Mouse (Mus musculus) kidney, postnatal 14 days (tissue): ENCODE data around the gene Neb.

ENCODE experiments used
- DNase-seq: peaks from one replicate; pipeline ENCODE4 v3.0.0; 2022; ENCODE audit warnings: mixed read lengths

Gene Neb

GRCm38 (mm10) chr2:52372480-52372879 is 5.8 kb downstream of the Neb start:
- peak; percentile 17 for DNase-seq

- DNase-seq, result no peak
Measured at GRCm38 (mm10) chr2:52372080-52372479, 6.2 kb downstream of the Neb start.

GRCm38 (mm10) chr2:52371066-52371465 is 7.2 kb downstream of the Neb start:
- peak; percentile 21 for DNase-seq

GRCm38 (mm10) chr2:52369622-52370021 is 8.7 kb downstream of the Neb start:
- DNase-seq, result no peak

GRCm38 (mm10) chr2:52367665-52368064 is 10.6 kb downstream of the Neb start:
- DNase-seq, result no peak

- no peak for DNase-seq
Measured at GRCm38 (mm10) chr2:52367248-52367647, 11.0 kb downstream of the Neb start.

- no peak for DNase-seq
Measured at GRCm38 (mm10) chr2:52361086-52361485, 17.2 kb downstream of the Neb start.

- no peak for DNase-seq
Measured at GRCm38 (mm10) chr2:52359722-52360121, 18.6 kb downstream of the Neb start.

GRCm38 (mm10) chr2:52358156-52358555 is 20.1 kb downstream of the Neb start:
- no peak for DNase-seq

GRCm38 (mm10) chr2:52351029-52351428 is 27.2 kb downstream of the Neb start:
- DNase-seq, result no peak

- no peak for DNase-seq
Measured at GRCm38 (mm10) chr2:52340990-52341389, 37.3 kb downstream of the Neb start.

- DNase-seq, result no peak
Measured at GRCm38 (mm10) chr2:52335556-52335955, 42.7 kb downstream of the Neb start.

- no peak for DNase-seq
Measured at GRCm38 (mm10) chr2:52335087-52335486, 43.2 kb downstream of the Neb start.

- DNase-seq, result no peak
Measured at GRCm38 (mm10) chr2:52333535-52333934, 44.7 kb downstream of the Neb start.

- no peak for DNase-seq
Measured at GRCm38 (mm10) chr2:52331761-52332160, 46.5 kb downstream of the Neb start.

- no peak for DNase-seq
Measured at GRCm38 (mm10) chr2:52327244-52327815, 50.9 kb downstream of the Neb start.

- DNase-seq, result no peak
Measured at GRCm38 (mm10) chr2:52321866-52322265, 56.4 kb downstream of the Neb start.

GRCm38 (mm10) chr2:52320175-52320574 is 58.1 kb downstream of the Neb start:
- no peak for DNase-seq

GRCm38 (mm10) chr2:52319020-52319567 is 59.2 kb downstream of the Neb start:
- DNase-seq, result no peak

GRCm38 (mm10) chr2:52317471-52317870 is 60.8 kb downstream of the Neb start:
- no peak for DNase-seq

- DNase-seq, result no peak
Measured at GRCm38 (mm10) chr2:52315737-52316136, 62.5 kb downstream of the Neb start.

- DNase-seq, result no peak
Measured at GRCm38 (mm10) chr2:52314922-52315730, 63.1 kb downstream of the Neb start.

GRCm38 (mm10) chr2:52310757-52311156 is 67.5 kb downstream of the Neb start:
- DNase-seq, result no peak

- DNase-seq, result no peak
Measured at GRCm38 (mm10) chr2:52306635-52307034, 71.6 kb downstream of the Neb start.
